Mouse (Mus musculus): ENCODE measurements around the gene Teddm2.

DNA sequence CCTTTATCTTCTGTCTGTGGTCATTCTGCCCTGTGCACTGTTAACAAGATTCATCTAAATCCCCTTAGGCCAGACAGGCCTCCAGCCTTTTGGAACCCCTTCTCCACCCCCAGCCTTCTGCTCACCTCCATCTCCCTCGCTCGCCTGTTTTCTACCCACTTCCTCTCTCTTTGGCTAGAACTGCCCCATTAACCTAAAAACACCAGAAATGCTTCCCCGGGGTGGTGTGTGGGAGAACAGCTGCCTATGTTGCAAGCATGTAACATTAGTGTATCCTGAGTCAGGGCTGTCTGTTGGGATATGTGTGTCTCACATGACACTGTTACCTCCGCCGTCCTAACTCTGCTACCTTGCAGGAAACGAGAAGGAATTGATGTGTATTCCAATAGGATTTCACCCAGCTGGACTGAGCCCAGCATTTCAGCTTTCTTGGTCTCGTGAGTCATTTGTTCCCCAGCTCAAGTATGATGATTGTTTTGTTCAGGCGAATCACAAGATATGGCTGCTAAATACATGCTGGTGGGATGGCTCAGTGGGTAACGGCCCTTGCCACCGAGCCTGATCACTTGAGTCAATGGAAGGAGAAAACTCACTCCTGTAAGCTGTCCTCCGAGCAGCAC lies 57.8 kb downstream of the Teddm2 start:
- no peak for TF ChIP-seq POLR2A (IDR thresholded peaks at IDR 0.05; ENCODE audit: low read depth, low read length)
- no peak for TF ChIP-seq CTCF (conservative IDR thresholded peaks at IDR 0.05; ENCODE audit: insufficient read depth, insufficient read length, low read depth, low read length)
